Mouse (Mus musculus): ENCODE measurements at regions not wholly inside any gene's neighbourhood (a gene's known extent, or its start where the extent isn't known, plus 50 kb on each side); places are given as distances from the start of the nearest gene placed in this dataset.

- no peak for DNase-seq (ENCODE audit: extremely low spot score in 1 of 2, low spot score in 1 of 2)
Measured at GRCm38 (mm10) chr5:50624206-50624605, 565.4 kb upstream of the Adgra3 start.

All from layer of hippocampus, postnatal 25 days (tissue).